Mouse (Mus musculus): ENCODE data around the gene Slc24a1. TPM values are rescaled to one million over a fixed set of nuclear protein-coding genes. Genes with fewer than 3 reads are reported as not detected.

Slc24a1 gene
- polyA plus RNA-seq, 1 experiment = not detected

DNA sequence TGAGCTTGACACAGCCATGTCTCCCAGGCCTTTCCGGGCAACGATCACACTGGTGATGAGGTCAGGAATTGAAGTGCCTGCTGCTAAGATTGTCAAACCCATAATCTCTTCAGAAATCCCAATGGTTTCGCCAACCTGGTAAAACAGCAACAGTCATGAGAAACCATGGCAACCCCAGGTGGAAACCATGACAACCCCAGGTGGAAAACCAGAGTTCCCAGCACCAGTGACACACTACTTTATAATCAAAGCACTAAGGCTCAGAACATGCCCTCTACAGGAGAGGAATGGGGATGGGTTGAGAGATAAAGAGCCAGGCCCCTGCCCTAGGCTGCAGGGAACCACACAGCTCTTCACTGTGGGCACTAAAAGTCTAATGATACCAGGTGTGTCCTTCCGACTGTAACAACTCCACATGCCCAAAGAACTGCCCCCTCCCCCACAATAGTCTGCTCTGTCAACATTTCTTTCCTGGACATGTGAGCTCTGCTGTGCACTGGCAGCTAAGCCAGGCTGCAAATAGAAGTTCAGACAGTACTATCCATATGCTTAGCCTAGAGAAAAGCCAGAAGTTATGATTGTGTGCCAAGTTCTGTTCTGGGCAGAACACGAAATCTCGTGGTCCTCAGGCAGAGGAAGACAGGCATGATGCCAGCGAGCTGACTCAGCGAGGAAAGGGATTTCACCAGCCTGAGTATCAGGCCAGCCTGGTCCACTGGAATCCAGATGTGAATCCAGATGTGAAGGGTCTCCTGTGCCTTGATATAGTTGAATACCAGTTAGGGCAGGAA is 25.0 kb downstream of the Slc24a1 start:
- 56% methylated on average over 8 of the region's 8 CpGs for WGBS
- TF ChIP-seq POLR2A (IDR thresholded peaks at IDR 0.05; ENCODE audit: low read depth, low read length) (no peak), CTCF (conservative IDR thresholded peaks at IDR 0.05; ENCODE audit: insufficient read depth, insufficient read length, low read depth, low read length) (no peak)
- Histone ChIP-seq H3K27me3 (replicated peaks; ENCODE audit: control insufficient read depth, insufficient read depth, low read length) (no peaks in the 10 kb centered on the region), H3K4me1 (ENCODE audit: control insufficient read depth, insufficient read depth, low read length) (no peaks in the 10 kb centered on the region), H3K36me3 (ENCODE audit: control insufficient read depth, insufficient read depth, low read length) (no peaks in the 10 kb centered on the region), H3K27ac (ENCODE audit: insufficient read depth, low read depth, low read length) (no peak overlapping the region), H3K4me3 (ENCODE audit: insufficient read depth, low read depth, low read length) (no peak overlapping the region)
- no peak for DNase-seq

DNA sequence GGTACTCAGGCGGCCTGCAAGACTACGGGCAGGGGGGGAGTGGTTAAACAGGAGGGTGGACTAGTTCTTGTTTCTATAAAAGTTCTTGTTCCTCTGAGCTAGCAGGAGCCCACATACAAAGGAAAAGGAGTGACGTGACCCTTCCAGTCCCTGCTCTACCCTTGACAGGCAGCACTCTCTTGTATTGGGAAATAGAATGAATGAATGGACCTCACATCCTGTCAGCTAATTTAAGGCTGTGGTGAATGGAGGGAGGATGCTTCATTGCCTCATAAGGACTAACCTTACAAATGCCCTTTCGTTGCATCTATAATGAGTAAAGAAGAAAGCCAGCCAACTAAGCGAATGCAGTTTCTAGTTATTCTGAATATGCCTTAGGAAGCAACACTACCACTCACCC is 25.6 kb downstream of the Slc24a1 start:
- Histone ChIP-seq H3K27me3 (replicated peaks; ENCODE audit: control insufficient read depth, insufficient read depth, low read length) (no peaks in the 10 kb centered on the region), H3K4me1 (ENCODE audit: control insufficient read depth, insufficient read depth, low read length) (no peaks in the 10 kb centered on the region), H3K36me3 (ENCODE audit: control insufficient read depth, insufficient read depth, low read length) (no peaks in the 10 kb centered on the region), H3K27ac (ENCODE audit: insufficient read depth, low read depth, low read length) (no peak overlapping the region), H3K4me3 (ENCODE audit: insufficient read depth, low read depth, low read length) (no peak overlapping the region)
- no peak for DNase-seq
- WGBS = 67% methylated on average over 5 of the region's 5 CpGs
- no peak for TF ChIP-seq CTCF (conservative IDR thresholded peaks at IDR 0.05; ENCODE audit: insufficient read depth, insufficient read length, low read depth, low read length)
- TF ChIP-seq POLR2A (IDR thresholded peaks at IDR 0.05; ENCODE audit: low read depth, low read length) = no peak

DNA sequence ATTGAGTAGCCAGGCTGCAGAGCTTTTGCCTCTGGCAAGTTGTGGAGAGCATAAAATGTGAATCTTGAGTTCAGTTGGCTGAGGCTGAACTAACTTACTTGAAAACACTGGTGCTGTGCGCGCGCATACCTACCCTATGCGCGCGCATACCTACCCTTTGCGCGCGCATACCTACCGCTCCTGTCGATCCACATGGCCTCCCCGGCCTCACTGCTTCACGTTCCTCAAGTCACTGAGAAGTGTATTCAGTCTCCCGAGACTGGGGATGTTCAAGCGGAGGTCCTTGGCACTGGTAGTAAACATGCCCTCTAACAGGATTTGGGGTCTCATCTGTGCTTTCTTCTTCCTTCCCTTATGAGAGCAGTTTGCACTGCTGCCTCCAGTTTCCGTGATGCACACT is 32.8 kb downstream of the Slc24a1 start:
- H3K4me1 ChIP-seq (ENCODE audit: control insufficient read depth, insufficient read depth, low read length) = no peaks in the 10 kb centered on the region
- H3K27ac ChIP-seq (ENCODE audit: insufficient read depth, low read depth, low read length) = no peak overlapping the region
- no peaks in the 10 kb centered on the region for H3K27me3 ChIP-seq (replicated peaks; ENCODE audit: control insufficient read depth, insufficient read depth, low read length)
- no peak overlapping the region for H3K4me3 ChIP-seq (ENCODE audit: insufficient read depth, low read depth, low read length)
- H3K36me3 ChIP-seq (ENCODE audit: control insufficient read depth, insufficient read depth, low read length) = peaks cover 1% of the 10 kb centered on the region; the same call in 1 of the 2 replicates
- WGBS = 62% methylated on average over 16 of the region's 16 CpGs
- no peak for TF ChIP-seq CTCF (conservative IDR thresholded peaks at IDR 0.05; ENCODE audit: insufficient read depth, insufficient read length, low read depth, low read length)
- TF ChIP-seq POLR2A (IDR thresholded peaks at IDR 0.05; ENCODE audit: low read depth, low read length) = no peak
- DNase-seq = no peak

- Histone ChIP-seq H3K4me1 (ENCODE audit: control insufficient read depth, insufficient read depth, low read length) (no peaks in the 10 kb centered on the region), H3K36me3 (ENCODE audit: control insufficient read depth, insufficient read depth, low read length) (peaks cover 3% of the 10 kb centered on the region), H3K27me3 (replicated peaks; ENCODE audit: control insufficient read depth, insufficient read depth, low read length) (no peaks in the 10 kb centered on the region), H3K27ac (ENCODE audit: insufficient read depth, low read depth, low read length) (no peak overlapping the region), H3K4me3 (ENCODE audit: insufficient read depth, low read depth, low read length) (no peak overlapping the region)
- TF ChIP-seq POLR2A (IDR thresholded peaks at IDR 0.05; ENCODE audit: low read depth, low read length) (no peak), CTCF (conservative IDR thresholded peaks at IDR 0.05; ENCODE audit: insufficient read depth, insufficient read length, low read depth, low read length) (no peak)
- 69% methylated on average over 4 of the region's 4 CpGs for WGBS
- DNase-seq = no peak
Measured at GRCm38 (mm10) chr9:64914629-64915028, 36.8 kb downstream of the Slc24a1 start.

- 56% methylated on average over 2 of the region's 2 CpGs for WGBS
- Histone ChIP-seq H3K4me3 (ENCODE audit: insufficient read depth, low read depth, low read length) (no peak overlapping the region), H3K27ac (ENCODE audit: insufficient read depth, low read depth, low read length) (no peak overlapping the region), H3K4me1 (ENCODE audit: control insufficient read depth, insufficient read depth, low read length) (no peaks in the 10 kb centered on the region), H3K36me3 (ENCODE audit: control insufficient read depth, insufficient read depth, low read length) (peaks cover 3% of the 10 kb centered on the region), H3K27me3 (replicated peaks; ENCODE audit: control insufficient read depth, insufficient read depth, low read length) (no peaks in the 10 kb centered on the region)
- TF ChIP-seq CTCF (conservative IDR thresholded peaks at IDR 0.05; ENCODE audit: insufficient read depth, insufficient read length, low read depth, low read length) (no peak), POLR2A (IDR thresholded peaks at IDR 0.05; ENCODE audit: low read depth, low read length) (no peak)
- no peak for DNase-seq
Measured at GRCm38 (mm10) chr9:64913973-64914372, 37.4 kb downstream of the Slc24a1 start.

DNA sequence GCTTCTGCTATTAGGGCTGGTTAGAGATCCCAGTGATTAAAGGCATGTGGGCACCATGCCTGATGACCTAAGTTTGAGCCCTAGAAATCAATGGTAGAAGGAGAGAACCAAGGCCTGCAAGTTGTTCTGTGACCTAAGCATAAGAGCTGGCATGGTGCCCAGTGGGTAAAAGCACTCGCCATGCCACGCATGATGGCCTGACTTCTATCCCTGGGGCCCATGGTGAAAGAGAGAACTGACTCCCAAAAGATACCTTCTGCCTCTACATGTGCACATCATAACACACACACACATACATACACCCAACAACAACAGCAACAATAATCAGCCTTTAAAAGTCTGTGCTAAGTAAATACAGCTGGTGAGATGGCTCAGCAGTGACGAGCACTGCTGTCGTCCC is 38.0 kb downstream of the Slc24a1 start:
- no peak overlapping the region for H3K4me3 ChIP-seq (ENCODE audit: insufficient read depth, low read depth, low read length)
- no peaks in the 10 kb centered on the region for H3K4me1 ChIP-seq (ENCODE audit: control insufficient read depth, insufficient read depth, low read length)
- H3K27me3 ChIP-seq (replicated peaks; ENCODE audit: control insufficient read depth, insufficient read depth, low read length) = no peaks in the 10 kb centered on the region
- WGBS = 91% methylated on average over 4 of the region's 4 CpGs
- no peak for DNase-seq
- TF ChIP-seq POLR2A (IDR thresholded peaks at IDR 0.05; ENCODE audit: low read depth, low read length) (no peak), CTCF (conservative IDR thresholded peaks at IDR 0.05; ENCODE audit: insufficient read depth, insufficient read length, low read depth, low read length) (no peak)
- H3K27ac ChIP-seq (ENCODE audit: insufficient read depth, low read depth, low read length) = no peak overlapping the region
- H3K36me3 ChIP-seq (ENCODE audit: control insufficient read depth, insufficient read depth, low read length) = peaks cover 3% of the 10 kb centered on the region

DNA sequence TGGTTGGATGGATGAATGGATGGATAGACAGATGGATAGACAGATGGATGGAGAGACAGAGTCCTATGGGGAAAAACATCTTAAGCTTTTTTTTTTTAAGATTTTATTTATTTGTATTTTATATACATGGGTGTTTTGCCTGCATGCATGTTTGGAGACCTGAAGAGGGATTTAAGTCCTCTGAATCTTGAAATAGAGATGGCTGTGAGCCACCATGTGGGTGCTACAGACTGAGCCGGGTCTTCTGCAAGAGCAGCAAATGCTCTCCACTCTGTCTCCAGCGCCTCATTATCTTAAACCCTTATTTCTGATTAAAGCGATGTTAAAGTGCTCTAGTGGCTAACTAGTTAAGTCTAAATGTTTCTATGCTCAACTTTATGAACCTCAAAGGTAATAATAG is 44.0 kb downstream of the Slc24a1 start:
- H3K27ac ChIP-seq (ENCODE audit: insufficient read depth, low read depth, low read length) = no peak overlapping the region
- 94% methylated on average over 3 of the region's 3 CpGs for WGBS
- H3K36me3 ChIP-seq (ENCODE audit: control insufficient read depth, insufficient read depth, low read length) = peaks cover 2% of the 10 kb centered on the region
- H3K27me3 ChIP-seq (replicated peaks; ENCODE audit: control insufficient read depth, insufficient read depth, low read length) = no peaks in the 10 kb centered on the region
- TF ChIP-seq CTCF (conservative IDR thresholded peaks at IDR 0.05; ENCODE audit: insufficient read depth, insufficient read length, low read depth, low read length) (no peak), POLR2A (IDR thresholded peaks at IDR 0.05; ENCODE audit: low read depth, low read length) (no peak)
- H3K4me1 ChIP-seq (ENCODE audit: control insufficient read depth, insufficient read depth, low read length) = no peaks in the 10 kb centered on the region
- H3K4me3 ChIP-seq (ENCODE audit: insufficient read depth, low read depth, low read length) = no peak overlapping the region
- no peak for DNase-seq
